Mouse (Mus musculus) cortical plate, adult 2 months (tissue): Measurements from ENCODE around the gene Cflar.

Experiments used
- CTCF ChIP-seq: fragments of 200-500 bp; IDR thresholded peaks from 2 replicates; pipeline ENCODE4 v1.5.1; 2011; ENCODE audit warnings: mild to moderate bottlenecking, control low read depth, low read length; ENCODE audit not compliant: insufficient read depth; ENCODE audit errors: extremely low read depth
- POLR2A ChIP-seq: fragments of 200-500 bp; IDR thresholded peaks from 2 replicates; pipeline ENCODE4 v1.6.1; 2011; ENCODE audit warnings: mild to moderate bottlenecking, low read length, control low read depth; ENCODE audit not compliant: insufficient read depth; ENCODE audit errors: extremely low read depth

- TF ChIP-seq POLR2A (no peak), CTCF (no peak)
These were observed 15.9 kb downstream of the Cflar start for GRCm38 (mm10) chr1:58727019-58727746.
